Mouse (Mus musculus) liver, embryonic 14.5 days (tissue): ENCODE results near the gene Chga.

ENCODE experiments used
- CTCF ChIP-seq: IDR thresholded peaks from 2 replicates; pipeline ENCODE4 v1.5.1; 2016; ENCODE audit warnings: antibody characterized with exemption, low read depth, control low read depth
- EP300 ChIP-seq: IDR thresholded peaks from 2 replicates; pipeline ENCODE4 v1.6.1; 2016; ENCODE audit warnings: antibody characterized with exemption, low read depth

DNA sequence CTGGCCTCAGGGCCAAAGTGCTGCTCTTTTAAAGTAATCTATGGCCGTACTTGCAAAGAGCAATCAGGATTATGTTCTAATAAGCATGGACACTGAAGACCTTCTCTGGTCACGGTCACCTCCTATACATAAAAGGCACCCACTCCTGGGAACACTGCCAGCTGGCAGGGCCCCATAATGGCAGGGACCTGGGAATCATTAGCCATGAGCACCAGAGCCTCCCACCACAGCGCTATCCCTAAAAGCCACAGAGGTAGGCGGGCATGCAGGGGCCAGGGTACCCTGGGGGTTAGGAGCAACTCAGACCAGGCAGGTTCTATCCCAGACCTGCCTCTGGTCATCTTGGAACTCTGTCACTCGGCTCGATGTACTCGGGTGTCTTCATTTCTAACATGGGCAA lies 45.0 kb downstream of the Chga start:
- no peak for TF ChIP-seq EP300
- no peak for TF ChIP-seq CTCF
